Mouse (Mus musculus): ENCODE results near the gene Ccdc58.
"Not testable (repeated sequence)": the region's sequence is repeated elsewhere in the genome, so short reads cannot be mapped to it uniquely, and the experiment has no call there.

Ccdc58 gene

DNA sequence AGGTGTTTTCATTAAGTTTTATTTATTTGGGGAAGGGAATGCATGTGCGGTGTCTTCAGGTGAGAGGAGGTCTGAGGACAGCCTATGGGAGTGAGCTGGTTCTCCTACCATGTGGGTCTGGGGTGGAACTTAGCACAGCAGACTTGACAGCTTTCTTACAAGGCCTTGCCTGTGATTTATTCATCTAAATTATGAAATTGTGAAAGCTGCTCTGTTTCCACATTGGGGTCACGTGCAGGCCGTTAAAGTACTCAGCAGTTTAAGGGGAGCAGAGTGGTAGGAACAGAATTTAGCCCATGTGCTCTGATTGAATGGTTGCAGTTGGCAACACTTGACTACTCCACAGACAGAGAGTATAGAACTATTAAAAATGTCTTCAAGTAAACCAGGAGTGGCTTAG lies 8.4 kb downstream of the Ccdc58 start:
- no peak for DNase-seq

DNA sequence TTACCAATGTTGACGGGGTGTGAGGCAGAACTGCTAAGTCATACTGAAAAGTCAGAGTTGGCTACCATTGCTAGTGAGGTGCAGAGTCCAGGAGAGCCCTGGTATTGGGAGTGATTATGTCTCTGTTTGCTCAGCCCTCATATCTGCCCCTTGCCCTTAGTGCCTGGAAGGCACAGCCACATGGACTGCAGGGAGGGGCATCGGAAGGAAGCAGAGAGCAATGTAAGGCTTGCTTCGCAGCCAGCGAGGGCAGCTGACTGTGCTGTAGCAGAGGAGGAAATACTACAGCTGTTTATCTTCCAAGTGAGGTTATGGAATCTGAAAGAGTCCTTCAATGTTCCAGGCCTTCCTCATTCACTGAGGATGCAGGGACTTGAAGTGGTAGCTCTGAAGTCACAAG lies 16.4 kb downstream of the Ccdc58 start:
- no peak for DNase-seq

GRCm38 (mm10) chr16:36089065-36089464 lies 17.6 kb downstream of the Ccdc58 start:
- no peak for DNase-seq

GRCm38 (mm10) chr16:36089850-36090616 lies 18.5 kb downstream of the Ccdc58 start:
- DNase-seq: no peak

GRCm38 (mm10) chr16:36090785-36091509 lies 19.5 kb downstream of the Ccdc58 start:
- DNase-seq: no peak

DNA sequence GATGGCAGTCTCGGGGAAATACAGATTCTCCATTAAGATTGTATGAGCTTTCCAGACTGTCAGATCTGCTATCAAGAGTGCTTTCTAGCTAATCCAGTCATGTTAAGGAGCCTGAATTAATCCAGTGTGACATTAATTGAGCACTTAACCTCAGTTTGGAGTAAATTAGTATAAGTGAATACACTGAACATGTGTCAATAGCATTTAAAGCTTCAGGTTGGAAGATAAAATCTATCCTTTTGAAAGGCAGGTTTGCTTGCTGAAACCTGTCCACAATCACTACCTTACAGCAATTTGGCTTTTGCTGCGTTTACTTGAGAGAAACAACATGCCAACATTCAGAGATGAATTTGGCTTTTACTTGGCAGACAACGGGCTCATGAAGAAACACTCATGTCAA lies 22.6 kb downstream of the Ccdc58 start:
- DNase-seq: no peak

DNA sequence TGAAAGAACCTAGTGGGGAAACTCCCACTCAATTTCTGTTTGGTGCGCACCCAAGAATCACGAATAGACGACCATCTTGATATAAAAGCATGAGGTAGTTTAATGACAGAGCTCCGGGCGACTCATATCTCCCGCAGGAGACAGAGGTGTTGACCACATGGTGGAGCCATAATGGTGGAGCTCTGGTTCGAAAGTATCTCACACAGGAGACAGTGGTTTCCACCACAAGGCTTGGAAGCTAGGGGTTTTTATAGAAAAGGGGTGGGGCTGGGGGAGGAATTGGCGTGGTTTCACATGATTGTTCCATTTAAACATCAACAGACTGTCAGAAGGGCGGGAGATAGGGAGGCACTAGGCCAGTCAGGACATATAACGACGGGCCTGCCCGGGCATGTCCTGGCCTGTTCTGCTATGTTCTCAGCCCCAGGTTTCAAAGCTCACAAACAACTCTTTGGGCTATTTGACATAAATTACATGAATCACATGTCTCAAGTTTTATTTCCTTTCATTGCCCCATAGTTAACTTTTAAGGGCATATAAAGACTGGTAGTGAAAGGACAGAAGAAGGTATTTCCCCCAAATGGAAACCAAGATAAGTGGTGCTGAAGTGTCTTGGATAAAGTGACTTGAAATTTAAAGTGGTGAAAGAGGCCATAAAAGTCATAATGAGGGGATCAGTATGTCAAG lies 26.5 kb downstream of the Ccdc58 start:
- not testable (repeated sequence) for DNase-seq

GRCm38 (mm10) chr16:36101526-36101925 lies 30.0 kb downstream of the Ccdc58 start:
- DNase-seq: no peak

DNA sequence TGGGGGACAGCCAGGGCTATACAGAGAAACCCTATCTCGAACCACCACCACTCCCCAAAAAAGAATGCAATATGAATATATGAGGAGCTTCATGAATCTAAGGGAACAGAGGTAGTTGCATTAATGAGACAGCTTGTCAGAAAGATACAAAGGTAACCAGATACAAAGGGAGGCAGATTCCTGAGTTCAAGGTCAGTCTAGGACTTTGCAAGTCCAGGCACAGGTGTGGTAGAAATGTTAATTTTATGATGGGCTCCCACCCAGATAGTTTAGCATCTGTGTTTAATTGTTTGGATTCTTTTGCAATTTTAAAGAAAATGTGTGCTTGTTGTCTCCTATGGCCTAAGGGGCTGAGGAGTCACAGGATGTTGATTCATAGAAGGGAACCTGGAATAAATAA lies 30.7 kb downstream of the Ccdc58 start:
- DNase-seq: no peak

DNA sequence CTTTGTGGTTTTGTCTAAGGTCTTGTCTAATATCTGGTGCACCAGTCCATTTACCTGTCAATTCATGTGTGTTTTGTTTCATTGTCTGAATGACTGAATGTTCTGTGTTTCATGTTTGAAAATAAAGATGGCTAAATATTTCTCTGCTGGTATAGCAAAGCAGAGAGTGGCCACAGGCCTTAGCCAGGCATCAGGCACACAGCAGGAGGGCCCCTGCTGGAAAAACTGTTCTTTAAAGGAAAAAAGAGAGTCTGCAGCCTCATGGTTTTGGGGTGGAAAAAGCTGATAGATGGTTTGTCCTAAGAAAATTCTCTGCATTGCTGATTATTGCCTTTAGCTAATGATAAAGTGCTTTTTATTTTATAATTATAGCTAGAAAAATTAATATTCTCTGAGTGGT lies 40.0 kb downstream of the Ccdc58 start:
- not testable (repeated sequence) for DNase-seq

DNA sequence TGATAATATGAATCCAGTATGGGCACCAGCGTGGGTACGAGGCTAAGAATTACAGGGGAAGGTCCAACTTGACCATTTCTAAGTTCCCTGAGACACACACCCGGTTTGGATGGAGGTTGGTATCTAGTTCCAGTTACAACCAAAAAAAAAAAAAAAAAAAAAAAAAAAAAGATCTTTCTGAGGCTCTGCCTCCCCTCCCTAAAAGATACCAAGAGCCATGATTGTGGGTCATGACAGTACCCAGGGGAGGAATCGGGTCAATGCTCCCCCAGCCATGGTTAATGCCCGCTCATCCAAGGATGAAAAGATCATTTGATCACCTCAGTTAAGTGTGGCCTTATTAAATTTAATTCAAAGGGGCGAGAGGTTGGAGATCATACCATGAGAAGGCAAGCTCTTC lies 44.3 kb downstream of the Ccdc58 start:
- not testable (repeated sequence) for DNase-seq

DNA sequence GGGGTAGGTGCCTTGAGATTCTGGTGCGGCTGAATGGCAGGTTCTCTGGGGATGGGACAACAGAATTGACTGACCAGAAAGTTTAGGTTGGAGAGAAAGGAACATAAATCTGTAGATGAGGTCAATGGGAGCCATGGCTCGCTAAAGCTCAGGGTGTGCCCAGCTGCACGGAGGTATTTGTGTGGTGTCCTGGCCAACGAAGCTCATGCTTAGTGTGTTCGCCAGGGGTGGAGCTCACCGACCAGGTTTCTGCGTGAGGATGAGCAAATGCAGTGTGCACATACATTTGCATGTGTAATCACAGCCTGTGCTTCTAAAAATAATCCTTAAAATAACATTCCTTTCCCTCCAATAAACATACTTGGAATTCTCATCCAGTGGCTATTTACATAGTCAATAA lies 56.6 kb downstream of the Ccdc58 start:
- DNase-seq: no peak

DNA sequence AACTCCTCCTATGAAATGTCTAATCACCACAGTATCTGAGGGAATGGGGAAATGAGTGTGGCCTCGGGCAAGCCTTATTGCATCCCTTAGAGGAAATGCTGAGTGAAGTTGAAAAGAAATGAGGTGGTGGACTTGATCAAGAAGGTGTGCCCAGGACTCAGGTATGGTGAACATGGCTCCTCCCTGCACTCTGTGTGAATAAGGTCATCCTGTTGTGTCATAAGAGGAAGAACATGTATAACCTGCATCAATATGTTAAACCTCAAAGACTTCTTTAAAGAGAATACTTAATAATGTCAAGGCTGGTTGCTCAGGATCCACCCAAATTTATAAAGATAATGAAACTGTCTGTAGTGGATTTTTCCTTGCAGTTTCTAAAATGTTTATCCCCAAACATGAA lies 59.7 kb downstream of the Ccdc58 start, which contains the start of gene Csta1:
Gene Csta1 (minus strand): TSS at position 101 of the 400 bp plus-strand sequence.
- no peak for DNase-seq

DNA sequence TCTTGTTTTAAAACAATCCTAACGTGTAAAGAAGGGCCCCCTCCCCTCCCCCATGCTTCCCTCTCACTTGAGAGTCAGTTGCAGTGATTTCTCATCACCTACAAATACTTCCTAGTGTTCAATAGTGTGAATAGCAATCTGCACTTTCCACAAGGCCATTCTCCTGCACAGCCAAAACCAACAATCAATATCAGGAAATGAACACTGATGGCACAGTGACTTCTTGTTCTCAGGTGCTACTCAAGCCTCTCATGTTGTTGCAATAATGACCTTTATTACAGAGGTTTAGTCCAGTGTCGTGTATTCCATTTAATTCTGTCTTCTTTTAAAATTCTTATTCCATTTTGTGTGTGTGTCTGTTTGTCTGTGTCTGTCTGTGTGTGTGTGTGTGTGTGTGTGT lies 66.7 kb downstream of the Ccdc58 start:
- no peak for DNase-seq
